Mouse (Mus musculus): ENCODE measurements around the gene Zkscan4.

Gene Zkscan4

DNA sequence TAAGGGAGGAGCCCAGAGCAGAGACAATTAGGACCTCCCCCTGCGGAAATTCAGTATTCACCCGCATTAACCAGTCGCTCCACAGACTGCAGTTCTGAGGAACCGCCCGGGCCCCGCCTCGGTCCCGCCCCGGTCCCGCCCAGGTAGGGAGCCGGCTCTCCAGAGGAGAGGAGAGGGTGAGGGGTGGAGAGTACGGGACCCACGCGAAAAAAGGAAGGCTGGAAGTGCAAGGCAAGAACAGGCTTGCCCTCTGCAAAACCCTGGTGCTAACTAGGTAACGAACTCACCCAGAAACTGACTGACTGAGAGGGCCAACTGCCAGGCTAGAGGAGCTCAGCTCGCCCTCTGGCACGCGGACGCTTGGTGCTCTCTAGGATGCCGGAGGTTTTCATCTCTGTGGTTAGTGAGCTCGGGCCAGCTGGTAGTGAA lies 27.5 kb downstream of the Zkscan4 start:
- DNase-seq (ENCODE audit: low spot score), result peak; percentile 71

GRCm38 (mm10) chr13:21530136-21530535 lies 51.4 kb downstream of the Zkscan4 start:
- no peak for DNase-seq (ENCODE audit: low spot score)

DNA sequence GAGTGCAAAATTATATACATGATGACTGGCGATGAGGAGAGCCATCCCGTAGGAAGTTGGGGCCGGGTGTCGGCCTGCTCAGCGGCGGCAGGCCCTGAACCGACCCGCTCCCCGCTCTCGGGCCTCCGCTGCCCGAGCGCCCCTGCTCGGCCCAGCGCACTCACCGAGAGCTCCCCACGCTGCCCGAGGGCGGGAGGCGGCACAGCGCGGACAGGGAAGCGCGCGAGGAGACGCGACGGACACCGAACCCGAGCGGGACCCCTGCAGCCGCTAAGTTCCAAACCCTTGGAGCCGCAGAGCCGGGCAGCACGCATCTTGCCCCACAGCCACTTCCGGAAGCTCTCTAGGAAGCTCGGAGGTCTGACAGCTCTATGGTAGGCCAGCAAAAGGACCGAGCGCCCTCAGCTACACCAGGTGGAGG lies 52.1 kb downstream of the Zkscan4 start, which contains the start of gene Zkscan8:
TSS of gene Zkscan8 (minus strand) at position 340 of the 421 bp plus-strand sequence.
- DNase-seq (ENCODE audit: low spot score), result peak; percentile 72
